Mouse (Mus musculus): Measurements from ENCODE around the gene Zfp341.

Zfp341 gene

DNA sequence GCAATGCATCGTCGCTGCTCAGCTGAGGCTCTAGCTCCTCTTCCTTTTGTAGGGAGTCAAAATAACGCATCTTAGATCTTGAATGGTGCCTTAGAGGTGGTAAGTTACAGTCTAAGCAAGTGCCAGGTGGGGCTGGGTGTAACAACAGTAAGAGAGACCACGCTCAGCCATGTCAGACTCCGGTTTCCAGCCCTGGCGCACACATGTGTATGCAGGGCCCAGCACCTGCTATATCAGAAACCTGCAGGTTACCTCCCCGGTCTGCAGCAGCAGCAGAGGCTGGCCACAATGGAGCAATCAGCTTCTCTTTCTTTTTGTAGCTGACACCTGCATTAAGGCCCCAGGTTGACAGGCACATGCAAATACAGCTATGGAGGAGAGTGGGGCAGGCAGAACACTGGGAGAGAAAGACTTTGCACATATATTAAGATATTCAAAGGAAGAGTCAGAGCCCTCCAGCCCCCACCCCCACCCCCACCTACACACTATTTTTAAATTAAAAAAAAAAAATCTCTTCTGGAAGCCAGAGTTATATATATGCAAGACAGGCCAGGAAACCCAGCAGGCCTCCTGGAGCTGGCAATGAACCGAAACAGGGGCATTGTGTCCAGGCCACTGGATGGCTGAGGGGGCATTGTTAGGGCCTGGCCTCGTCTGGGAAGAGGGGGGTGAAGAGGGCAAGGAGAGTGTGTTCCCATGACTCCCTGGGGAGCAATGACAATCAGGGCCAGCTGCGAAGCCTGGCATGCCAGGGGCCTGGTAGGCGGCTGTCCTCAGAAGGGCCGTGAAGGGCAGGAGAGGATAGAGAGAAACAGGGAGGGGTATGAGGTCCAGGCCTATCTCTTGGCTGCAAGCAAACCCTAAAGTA is 36.0 kb upstream of the Zfp341 start:
- ChIA-PET CTCF (interaction anchor here (0.6 to 2.2 kb wide), 9 partner anchors 9 to 169 kb away, joined by 3 to 13 read pairs (median 4); partner anchors contain the start of gene Snta1 (in 1 of the 4)), POLR2A (interaction anchor here in 3 of 4 experiments (0.5 to 5.5 kb wide), 21 partner anchors 8 to 339 kb away, joined by 3 to 28 read pairs (median 4); partner anchors contain the start of genes 4930519P11Rik (in 1 of the 3), Actl10 (in 1 of the 3), E2f1 (in 1 of the 3) and Pxmp4 (in 1 of the 3))

DNA sequence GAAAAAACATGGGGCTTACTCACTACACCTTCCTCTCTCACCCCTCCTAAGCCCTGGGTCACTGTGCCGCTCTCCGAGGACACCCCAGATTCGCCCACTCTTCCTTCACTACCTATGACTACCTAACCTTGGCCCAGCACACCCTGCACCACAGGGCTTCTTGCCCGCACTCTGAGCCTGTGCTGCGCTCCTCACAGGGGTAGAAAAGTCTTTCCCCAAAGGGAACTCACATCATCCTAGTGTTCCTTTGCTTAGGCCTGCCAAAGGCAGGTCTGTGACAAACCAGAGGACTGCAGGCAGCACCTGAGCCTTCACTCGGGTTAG is 35.4 kb upstream of the Zfp341 start:
- ChIA-PET CTCF (interaction anchor here in 3 of 4 experiments (0.6 to 2.2 kb wide), 6 partner anchors 8 to 68 kb away, joined by 4 to 13 read pairs (median 5); partner anchors contain the start of gene Pxmp4 (in 1 of the 3)), POLR2A (interaction anchor here in 3 of 4 experiments (0.5 to 5.5 kb wide), 12 partner anchors 9 to 155 kb away, joined by 3 to 28 read pairs (median 6); partner anchors contain the start of genes 4930519P11Rik (in 1 of the 3), E2f1 (in 1 of the 3) and Zfp341 (in 1 of the 3))

DNA sequence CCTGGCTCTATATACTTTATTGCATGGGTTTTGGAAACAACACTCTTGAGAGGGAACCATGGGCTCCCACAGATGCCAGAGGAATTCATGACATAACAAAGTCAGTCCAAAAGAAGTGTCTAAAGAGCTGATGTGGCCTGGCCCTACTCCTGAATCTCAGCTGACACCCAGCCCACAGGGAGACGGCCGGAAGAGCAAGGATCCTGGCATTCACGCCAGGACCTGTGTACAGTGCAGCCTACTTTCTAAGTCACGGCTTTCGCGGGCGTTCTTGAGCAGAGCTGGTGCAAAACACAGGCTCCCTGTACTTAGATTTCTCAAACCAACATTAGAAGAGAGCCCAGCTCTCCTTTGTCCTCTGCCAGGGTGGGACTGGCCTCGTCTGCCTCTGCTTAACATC is 32.5 kb upstream of the Zfp341 start:
- POLR2A ChIA-PET, result interaction anchor here in 3 of 4 experiments (0.7 to 5.5 kb wide), 20 partner anchors 9 to 210 kb away, joined by 3 to 62 read pairs (median 5); partner anchors contain the start of genes E2f1 (in 2 of the 3), 1700003F12Rik (in 1 of the 3), 4930519P11Rik (in 1 of the 3) and Actl10 (in 1 of the 3)
- CTCF ChIA-PET, result interaction anchor here in 3 of 4 experiments (1.0 to 4.8 kb wide), 10 partner anchors 11 to 372 kb away, joined by 3 to 22 read pairs (median 6); partner anchors contain the start of genes Actl10 (in 1 of the 3), Bpifb5 (in 1 of the 3), E2f1 (in 1 of the 3) and Snta1 (in 1 of the 3)

DNA sequence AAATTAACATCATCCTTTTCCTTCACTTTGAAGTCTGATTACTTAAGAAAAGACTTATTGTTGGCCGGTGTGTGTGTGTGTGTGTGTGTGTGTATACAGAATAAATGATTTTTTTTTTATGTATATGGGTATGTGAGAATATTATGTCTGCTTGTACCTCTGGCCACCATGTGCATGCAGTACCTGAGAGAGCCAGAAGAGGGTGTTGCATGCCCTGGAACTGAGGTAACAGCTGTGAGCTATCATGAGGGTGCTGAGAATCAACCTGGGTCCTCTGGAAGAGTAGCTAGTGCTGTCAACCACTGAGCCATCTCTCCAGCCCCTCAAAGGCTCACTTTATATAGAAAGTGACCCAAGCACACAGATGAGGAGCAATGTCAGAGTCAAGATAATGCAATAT is 31.7 kb upstream of the Zfp341 start:
- CTCF ChIA-PET, result interaction anchor here (0.6 to 4.8 kb wide), 22 partner anchors 9 to 373 kb away, joined by 3 to 21 read pairs (median 4); partner anchors contain the start of genes 4930519P11Rik (in 2 of the 4), Zfp341 (in 2 of the 4), Actl10 (in 1 of the 4) and E2f1 (in 1 of the 4)
- POLR2A ChIA-PET, result interaction anchor here in 3 of 4 experiments (0.6 to 5.5 kb wide), 24 partner anchors 9 to 941 kb away, joined by 3 to 62 read pairs (median 4); partner anchors contain the start of genes 4930519P11Rik (in 3 of the 3), Zfp341 (in 3 of the 3), E2f1 (in 2 of the 3) and Actl10 (in 1 of the 3)

DNA sequence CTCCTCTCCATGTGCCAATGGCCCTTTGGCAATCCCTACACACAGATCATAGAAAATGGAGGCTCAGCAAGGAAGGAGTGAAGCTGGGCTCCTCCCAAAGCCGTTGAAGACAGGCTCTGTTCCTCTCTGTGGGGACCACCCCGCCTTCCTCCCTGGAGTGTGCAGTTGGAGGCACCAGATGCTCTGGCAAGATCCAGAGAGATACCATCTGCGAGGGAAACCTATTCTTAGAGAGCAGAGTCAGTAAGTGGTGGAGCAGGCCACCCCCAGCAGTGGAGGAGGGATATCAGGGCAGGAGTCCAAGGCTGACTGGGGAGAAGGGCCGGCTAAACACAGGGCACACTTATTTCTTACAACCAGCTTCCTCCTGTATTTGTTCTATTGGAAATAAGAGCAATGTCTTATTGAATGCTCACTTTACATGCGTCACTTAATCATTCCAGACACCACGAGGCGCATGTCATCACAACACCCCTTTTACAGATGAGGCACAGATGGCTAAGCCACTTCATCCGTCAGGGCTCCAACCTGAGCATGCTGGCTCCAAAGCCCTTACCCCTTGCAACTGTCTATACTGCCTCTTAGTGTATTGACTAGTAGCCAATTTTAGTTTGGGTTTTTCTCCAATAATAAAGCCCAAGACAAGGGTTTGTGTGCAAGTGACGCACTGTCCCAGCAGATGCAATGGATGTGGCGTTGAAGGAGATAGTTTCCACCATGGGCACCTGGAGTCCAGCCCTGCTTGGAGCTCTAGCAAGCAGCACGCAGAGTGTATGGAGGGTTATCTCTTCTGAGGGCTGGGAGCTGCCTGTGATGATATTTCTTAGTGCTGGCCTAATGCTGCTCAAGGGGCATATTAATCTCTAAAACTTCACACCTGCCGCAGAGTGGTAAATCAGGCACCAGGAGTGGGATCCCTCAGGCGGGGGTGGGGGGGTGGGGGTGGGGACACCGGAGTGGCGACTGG is 28.9 kb upstream of the Zfp341 start:
- POLR2A ChIA-PET, result interaction anchor here in 3 of 4 experiments (0.8 to 4.9 kb wide), 15 partner anchors 9 to 157 kb away, joined by 3 to 41 read pairs (median 5); partner anchors contain the start of genes Pxmp4 (in 2 of the 3), E2f1 (in 1 of the 3) and Necab3 (in 1 of the 3)

DNA sequence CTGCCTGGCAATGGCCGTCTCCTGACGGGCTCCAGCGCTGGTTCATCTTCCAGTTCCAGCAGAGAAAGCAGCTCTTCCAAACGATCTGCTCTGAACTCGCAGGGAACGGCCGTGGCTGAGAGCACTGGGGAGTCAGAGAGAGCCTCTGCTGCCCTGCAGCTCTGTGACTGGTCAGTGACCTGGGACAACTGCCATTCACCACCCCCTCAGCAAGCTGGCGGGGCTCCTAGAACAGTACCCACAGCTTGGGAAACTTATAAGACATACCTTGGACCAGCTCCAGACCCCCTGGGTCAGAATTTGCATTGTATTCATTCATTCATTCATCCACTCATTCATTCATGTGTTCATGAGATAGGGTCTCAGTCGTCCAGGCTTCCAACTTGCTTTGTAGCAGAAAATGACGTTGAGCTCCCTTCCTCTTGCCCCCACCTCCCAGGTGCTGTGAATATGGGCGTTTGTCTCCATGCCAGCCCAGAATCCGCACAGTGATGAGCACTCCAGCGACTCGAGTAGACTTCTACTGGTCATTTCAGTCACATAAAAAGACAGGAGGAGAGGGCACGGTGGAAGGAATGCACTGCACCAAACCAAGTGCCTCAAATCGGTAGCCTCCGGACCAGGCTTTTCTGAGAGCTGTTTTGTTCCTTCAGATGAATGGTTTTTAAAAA is 28.0 kb upstream of the Zfp341 start:
- ChIA-PET POLR2A (interaction anchor here in 3 of 4 experiments (0.6 to 3.6 kb wide), 18 partner anchors 9 to 206 kb away, joined by 3 to 14 read pairs (median 6); partner anchors contain the start of genes Pxmp4 (in 2 of the 3), Actl10 (in 1 of the 3), Necab3 (in 1 of the 3) and Raly (in 1 of the 3)), CTCF (interaction anchor here (0.5 to 2.0 kb wide), 12 partner anchors 12 to 92 kb away, joined by 3 to 11 read pairs (median 4); partner anchors contain the start of genes Actl10 (in 3 of the 4), 4930519P11Rik (in 1 of the 4), E2f1 (in 1 of the 4) and Zfp341 (in 1 of the 4))

More for the DNA sequence above, 28.9 kb upstream of the Zfp341 start:
- CTCF ChIA-PET, result interaction anchor here (0.5 to 4.8 kb wide), 13 partner anchors 8 to 182 kb away, joined by 3 to 21 read pairs (median 3); partner anchors contain the start of genes Actl10 (in 3 of the 4), 4930519P11Rik (in 1 of the 4) and Zfp341 (in 1 of the 4)

DNA sequence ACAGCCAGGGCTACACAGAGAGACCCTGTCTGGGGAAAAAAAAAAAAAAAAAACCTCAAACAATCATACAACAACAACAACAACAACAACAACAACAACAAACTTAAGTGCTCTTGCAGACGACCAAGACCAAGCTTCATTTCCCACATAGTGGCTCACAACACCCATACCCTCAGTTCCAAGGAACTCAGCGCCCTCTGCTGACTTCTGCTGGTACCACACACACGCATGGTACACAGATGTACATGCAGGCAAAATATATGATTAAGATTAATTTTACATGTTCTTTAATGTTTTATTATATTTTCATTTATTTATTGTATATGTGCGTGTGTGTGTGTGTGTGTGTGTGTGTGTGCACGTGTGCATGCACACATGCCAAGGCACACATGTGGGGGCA is 26.7 kb upstream of the Zfp341 start:
- ChIA-PET POLR2A (interaction anchor here (0.6 to 3.6 kb wide), 25 partner anchors 7 to 179 kb away, joined by 3 to 15 read pairs (median 5); partner anchors contain the start of genes Pxmp4 (in 2 of the 4), 1700003F12Rik (in 1 of the 4), Actl10 (in 1 of the 4) and E2f1 (in 1 of the 4)), CTCF (interaction anchor here (0.5 to 2.3 kb wide), 92 partner anchors 9 to 1950 kb away, joined by 3 to 27 read pairs (median 4); partner anchors contain the start of genes Pxmp4 (in 4 of the 4), Actl10 (in 3 of the 4), 4930519P11Rik (in 2 of the 4) and Cbfa2t2 (in 2 of the 4))

DNA sequence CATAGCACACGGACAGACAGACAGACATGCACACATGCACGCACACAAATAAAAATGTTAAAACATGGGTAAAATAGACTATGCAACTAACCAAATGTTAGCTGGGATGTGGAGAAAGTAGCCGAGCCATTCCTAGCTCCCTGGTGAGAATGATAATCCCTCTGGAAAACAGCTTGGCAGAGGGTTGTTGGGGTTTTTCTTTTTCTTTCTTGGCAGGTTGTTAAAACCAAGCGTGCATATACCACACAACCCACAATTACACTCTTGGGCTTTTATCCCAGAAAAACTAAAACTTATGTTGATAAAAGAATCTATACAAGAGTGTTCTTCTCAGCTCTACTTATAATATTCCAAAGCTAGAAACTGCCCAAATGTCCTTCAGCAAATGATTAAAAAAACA is 24.0 kb upstream of the Zfp341 start:
- ChIA-PET CTCF (interaction anchor here in 2 of 4 experiments (0.7 to 1.0 kb wide), 2 partner anchors 14 to 1562 kb away, joined by 3 read pairs; partner anchors contain the start of gene Pxmp4 (in 1 of the 2)), POLR2A (interaction anchor here in 3 of 4 experiments (0.6 to 2.6 kb wide), 10 partner anchors 10 to 49 kb away, joined by 3 to 9 read pairs (median 4); partner anchors contain the start of genes 4930519P11Rik (in 1 of the 3), Pxmp4 (in 1 of the 3) and Zfp341 (in 1 of the 3))

DNA sequence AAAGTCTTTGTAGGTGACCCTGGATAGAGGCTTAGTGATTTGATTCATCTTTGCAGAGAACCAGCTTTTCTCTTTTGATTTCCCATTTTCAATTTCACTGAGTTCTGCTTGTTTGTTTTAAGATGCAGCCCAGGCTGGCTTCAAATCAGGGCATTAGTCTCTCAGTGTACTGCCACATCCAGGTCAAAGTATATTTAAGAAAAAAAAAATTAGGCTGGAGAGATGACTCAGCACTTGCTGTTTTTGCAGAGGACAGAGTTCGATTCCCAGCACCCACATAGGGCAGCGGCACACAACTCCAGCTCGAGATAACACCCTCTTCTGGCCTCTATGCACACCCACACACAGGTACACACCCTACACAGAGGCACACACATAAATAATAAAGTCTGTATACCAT is 21.9 kb upstream of the Zfp341 start:
- POLR2A ChIA-PET, result interaction anchor here in 2 of 4 experiments (0.6 to 1.8 kb wide), 10 partner anchors 9 to 164 kb away, joined by 3 to 7 read pairs (median 3); partner anchors contain the start of gene Pxmp4 (in 1 of the 2)

DNA sequence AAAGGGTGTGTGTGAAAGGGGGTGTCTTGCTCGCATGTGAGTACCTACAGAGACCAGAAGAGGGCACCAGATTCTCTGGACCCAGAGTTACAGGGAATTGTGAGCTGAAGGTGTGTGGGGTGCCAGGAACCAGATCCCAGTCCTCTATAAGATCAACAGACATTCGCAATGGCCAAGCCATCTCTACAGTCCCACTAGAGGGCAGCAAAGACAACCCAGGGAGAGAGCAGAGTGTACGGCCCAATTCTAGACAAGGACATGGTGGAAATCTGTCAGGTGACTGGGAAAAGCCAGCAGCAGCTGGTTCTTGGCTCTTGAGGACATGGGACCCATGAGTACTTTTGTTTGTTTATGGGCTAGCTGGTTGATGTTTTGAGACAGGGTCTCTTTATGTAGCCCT is 20.1 kb upstream of the Zfp341 start:
- ChIA-PET CTCF (interaction anchor here (0.6 to 3.2 kb wide), 50 partner anchors 8 to 324 kb away, joined by 3 to 40 read pairs (median 3); partner anchors contain the start of genes 4930519P11Rik (in 4 of the 4), Pxmp4 (in 4 of the 4), Zfp341 (in 4 of the 4) and Actl10 (in 1 of the 4)), POLR2A (interaction anchor here (0.7 to 4.8 kb wide), 40 partner anchors 8 to 220 kb away, joined by 3 to 48 read pairs (median 4); partner anchors contain the start of genes 4930519P11Rik (in 4 of the 4), Zfp341 (in 4 of the 4), Pxmp4 (in 3 of the 4) and Cdk5rap1 (in 1 of the 4))

More for the DNA sequence above, 21.9 kb upstream of the Zfp341 start:
- CTCF ChIA-PET, result interaction anchor here in 3 of 4 experiments (0.5 to 3.2 kb wide), 6 partner anchors 9 to 737 kb away, joined by 3 to 40 read pairs (median 4); partner anchors contain the start of gene Pxmp4 (in 1 of the 3)

DNA sequence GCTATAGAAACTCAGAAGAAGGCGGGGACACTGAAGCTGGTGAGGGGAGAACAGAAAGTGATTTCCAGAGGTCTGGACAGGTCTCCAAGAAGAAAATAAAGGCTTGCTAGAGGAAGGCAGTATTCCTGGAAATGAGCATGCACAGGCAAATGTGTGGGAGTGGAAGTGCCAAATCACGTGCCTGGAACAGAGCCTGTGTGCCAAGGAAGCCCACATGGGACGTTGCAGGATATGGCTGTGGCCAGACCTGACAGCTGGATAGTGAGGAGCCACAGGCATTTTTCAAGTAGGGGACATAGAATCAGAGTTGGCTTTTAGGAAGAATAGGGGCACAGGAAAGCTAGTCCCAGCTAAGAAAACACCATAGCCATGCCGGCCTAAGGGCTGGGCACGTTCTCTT is 17.3 kb upstream of the Zfp341 start:
- ChIA-PET CTCF (interaction anchor here in 3 of 4 experiments (0.6 to 1.5 kb wide), 4 partner anchors 9 to 20 kb away, joined by 3 to 5 read pairs (median 4); no protein-coding TSS in a partner anchor), POLR2A (interaction anchor here (0.7 to 4.8 kb wide), 8 partner anchors 7 to 470 kb away, joined by 3 to 48 read pairs (median 4); partner anchors contain the start of genes Pxmp4 (in 2 of the 4), 4930519P11Rik (in 1 of the 4) and Zfp341 (in 1 of the 4))

DNA sequence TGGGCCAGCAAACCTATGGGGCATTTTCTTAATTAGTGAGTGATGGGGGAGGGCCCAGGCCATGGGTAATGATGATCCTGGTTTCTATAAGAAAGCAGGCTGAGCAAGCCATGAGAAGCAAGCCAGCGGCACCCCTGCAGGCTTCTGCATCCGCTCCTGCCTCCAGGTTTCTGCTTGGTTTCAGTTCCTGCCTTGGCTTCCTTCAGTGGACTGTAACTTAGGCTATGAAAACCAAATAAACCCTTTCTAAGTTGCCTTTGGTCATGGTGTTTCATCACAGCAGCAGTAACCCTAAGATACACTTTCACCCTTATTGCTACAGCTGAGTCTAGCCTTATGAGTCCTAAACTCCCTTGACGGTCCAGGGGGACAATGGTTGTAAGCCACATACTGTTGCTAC is 15.7 kb upstream of the Zfp341 start:
- POLR2A ChIA-PET, result interaction anchor here in 1 of 4 experiments (0.6 kb wide), 2 partner anchors 14 to 15 kb away, joined by 3 read pairs; partner anchors contain the start of genes 4930519P11Rik and Zfp341
- CTCF ChIA-PET, result interaction anchor here in 1 of 4 experiments (0.7 kb wide), 2 partner anchors 12 to 16 kb away, joined by 4 to 7 read pairs; partner anchors contain the start of genes 4930519P11Rik and Zfp341

DNA sequence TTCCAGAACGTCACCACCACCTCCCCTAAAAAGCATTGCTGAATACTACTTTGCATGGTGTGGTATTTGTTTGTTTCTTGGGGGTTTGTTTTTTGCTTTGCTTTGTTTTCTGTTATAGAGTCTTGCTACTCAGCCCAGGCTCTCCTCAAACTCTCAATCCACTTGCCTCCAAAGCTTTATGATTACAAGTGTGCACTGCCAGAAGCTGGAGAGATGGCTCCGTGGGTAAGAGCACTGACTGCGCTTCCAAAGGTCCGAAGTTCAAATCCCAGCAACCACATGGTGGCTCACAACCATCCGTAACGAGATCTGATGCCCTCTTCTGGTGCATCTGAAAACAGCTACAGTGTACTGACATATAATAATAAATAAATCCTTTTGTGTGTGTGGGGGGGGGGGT is 12.5 kb upstream of the Zfp341 start:
- POLR2A ChIA-PET, result interaction anchor here in 3 of 4 experiments (0.7 to 5.5 kb wide), 7 partner anchors 8 to 146 kb away, joined by 3 to 148 read pairs (median 5); partner anchors contain the start of genes 4930519P11Rik (in 3 of the 3) and Zfp341 (in 3 of the 3)
- CTCF ChIA-PET, result interaction anchor here in 2 of 4 experiments (0.6 to 1.0 kb wide), 8 partner anchors 13 to 887 kb away, joined by 3 to 10 read pairs (median 4); partner anchors contain the start of genes 4930519P11Rik (in 1 of the 2) and Zfp341 (in 1 of the 2)

DNA sequence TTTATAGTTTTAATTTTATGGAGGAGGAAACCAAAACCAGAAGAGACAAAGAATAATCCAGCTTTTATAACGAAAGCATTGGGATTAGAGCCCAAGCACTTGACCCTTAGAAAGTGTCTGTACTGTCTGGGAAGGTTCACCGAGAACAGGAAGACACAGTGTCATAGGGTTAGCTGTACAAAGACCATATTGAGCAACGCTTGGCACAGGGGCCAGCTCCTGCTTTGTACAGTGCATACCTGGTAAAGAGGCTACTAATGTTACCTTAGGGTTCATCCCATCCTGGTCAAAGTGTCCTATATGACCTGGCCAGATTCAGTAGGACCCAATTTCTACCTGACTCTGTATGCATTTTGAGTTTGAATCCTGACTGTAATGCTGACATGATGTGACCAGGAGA is 11.8 kb upstream of the Zfp341 start:
- POLR2A ChIA-PET, result interaction anchor here in 3 of 4 experiments (0.8 to 5.5 kb wide), 7 partner anchors 8 to 126 kb away, joined by 3 to 148 read pairs (median 5); partner anchors contain the start of genes 4930519P11Rik (in 3 of the 3), Zfp341 (in 3 of the 3) and Necab3 (in 1 of the 3)
- CTCF ChIA-PET, result interaction anchor here in 3 of 4 experiments (0.6 to 4.8 kb wide), 6 partner anchors 9 to 112 kb away, joined by 3 to 58 read pairs (median 5); partner anchors contain the start of genes 4930519P11Rik (in 1 of the 3) and Zfp341 (in 1 of the 3)

All from embryonic stem cell, embryonic (primary cell).